Mouse (Mus musculus) megakaryocyte, embryonic 14.5 days (primary cell): ENCODE results near the gene Smg9. TPM values are rescaled to one million over a fixed set of nuclear protein-coding genes. Genes with fewer than 3 reads are reported as not detected.
A peak's percentile ranks its signal among the peaks of the same experiment; 100 is the strongest.

Source experiments
- H3K27me3 ChIP-seq: replicated peaks from 2 replicates; pipeline ENCODE3; 2012; ENCODE audit warnings: inconsistent platforms
- H3K36me3 ChIP-seq: replicated peaks from 2 replicates; pipeline ENCODE3; 2012; ENCODE audit warnings: low read length, inconsistent platforms, mixed read lengths
- H3K4me1 ChIP-seq: 2 replicates; pipeline ENCODE4 v1.6.1; 2012; ENCODE audit warnings: inconsistent platforms
- H3K4me3 ChIP-seq: replicated peaks from 2 replicates; pipeline ENCODE3; 2012; ENCODE audit warnings: moderate library complexity, mild to moderate bottlenecking, inconsistent platforms
- H3K9me3 ChIP-seq: 2 replicates; pipeline ENCODE4 v1.6.1; 2012; ENCODE audit warnings: inconsistent platforms
- FLI1 ChIP-seq: IDR thresholded peaks from 2 replicates; pipeline ENCODE4 v1.6.1; 2012; ENCODE audit warnings: low read length, inconsistent platforms, mixed read lengths
- GATA1 ChIP-seq: IDR thresholded peaks from 3 replicates; pipeline ENCODE4 v1.6.1; 2012; ENCODE audit warnings: mixed read lengths, low read length, inconsistent platforms, borderline replicate concordance
- polyA plus RNA-seq: library from polyadenylated mRNA; stranded (reverse); fragments of >175 nt; gene quantifications from 2 replicates; pipeline ENCODE4 v1.2.3, GENCODE M21; 2012; ENCODE audit warnings: low replicate concordance; ENCODE audit not compliant: insufficient read depth

The Smg9 gene
- polyA plus RNA-seq, 1 experiment = 58.9 TPM

GRCm38 (mm10) chr7:24435305-24435704 is 35.9 kb downstream of the Smg9 start:
- Histone ChIP-seq H3K4me1 (no peaks in the 10 kb centered on the region), H3K9me3 (peaks cover 14% of the 10 kb centered on the region)
- no peak for TF ChIP-seq GATA1
- TF ChIP-seq FLI1 = no peak

GRCm38 (mm10) chr7:24437981-24438380 is 38.6 kb downstream of the Smg9 start:
- H3K9me3 ChIP-seq = peaks cover 3% of the 10 kb centered on the region
- no peak overlapping the region for H3K4me3 ChIP-seq
- no peaks in the 10 kb centered on the region for H3K36me3 ChIP-seq
- TF ChIP-seq GATA1 = no peak
- TF ChIP-seq FLI1 = no peak
- H3K27me3 ChIP-seq = peaks cover 21% of the 10 kb centered on the region
- H3K4me1 ChIP-seq = no peaks in the 10 kb centered on the region

More at GRCm38 (mm10) chr7:24435305-24435704, 35.9 kb downstream of the Smg9 start:
- Histone ChIP-seq H3K4me3 (no peak overlapping the region), H3K27me3 (peaks cover 30% of the 10 kb centered on the region), H3K36me3 (no peaks in the 10 kb centered on the region)

GRCm38 (mm10) chr7:24439191-24439590 is 39.8 kb downstream of the Smg9 start:
- H3K4me1 ChIP-seq = no peaks in the 10 kb centered on the region
- no peak for TF ChIP-seq FLI1
- no peak for TF ChIP-seq GATA1

GRCm38 (mm10) chr7:24439891-24440290 is 40.5 kb downstream of the Smg9 start:
- no peak overlapping the region for H3K4me3 ChIP-seq
- TF ChIP-seq FLI1 = no peak
- no peak for TF ChIP-seq GATA1
- peaks cover 25% of the 10 kb centered on the region for H3K27me3 ChIP-seq
- no peaks in the 10 kb centered on the region for H3K9me3 ChIP-seq
- H3K4me1 ChIP-seq = no peaks in the 10 kb centered on the region
- no peaks in the 10 kb centered on the region for H3K36me3 ChIP-seq

More at GRCm38 (mm10) chr7:24439191-24439590, 39.8 kb downstream of the Smg9 start:
- Histone ChIP-seq H3K4me3 (no peak overlapping the region), H3K36me3 (no peaks in the 10 kb centered on the region), H3K9me3 (no peaks in the 10 kb centered on the region), H3K27me3 (peaks cover 25% of the 10 kb centered on the region)

- no peak for TF ChIP-seq FLI1
- TF ChIP-seq GATA1 = no peak
- peaks cover 4% of the 10 kb centered on the region; the same call in 1 of the 2 replicates for H3K4me1 ChIP-seq
- peak overlapping the region; percentile 33 for H3K4me3 ChIP-seq
Measured at GRCm38 (mm10) chr7:24441785-24442184, 42.4 kb downstream of the Smg9 start.

GRCm38 (mm10) chr7:24442313-24442712 is 42.9 kb downstream of the Smg9 start:
- no peaks in the 10 kb centered on the region for H3K36me3 ChIP-seq
- no peaks in the 10 kb centered on the region; the same call in 1 of the 2 replicates for H3K9me3 ChIP-seq
- TF ChIP-seq FLI1 (no peak), GATA1 (no peak)
- no peak overlapping the region for H3K4me3 ChIP-seq
- peaks cover 4% of the 10 kb centered on the region; the same call in 1 of the 2 replicates for H3K4me1 ChIP-seq
- peaks cover 36% of the 10 kb centered on the region for H3K27me3 ChIP-seq

More at GRCm38 (mm10) chr7:24441785-24442184, 42.4 kb downstream of the Smg9 start:
- no peaks in the 10 kb centered on the region for H3K36me3 ChIP-seq
- H3K27me3 ChIP-seq = peaks cover 33% of the 10 kb centered on the region
- H3K9me3 ChIP-seq = no peaks in the 10 kb centered on the region; the same call in 1 of the 2 replicates

GRCm38 (mm10) chr7:24445266-24445926 is 46.0 kb downstream of the Smg9 start:
- peaks cover 8% of the 10 kb centered on the region; the same call in 1 of the 2 replicates for H3K4me1 ChIP-seq
- TF ChIP-seq GATA1 = no peak
- TF ChIP-seq FLI1 = no peak
- H3K36me3 ChIP-seq = no peaks in the 10 kb centered on the region
- H3K4me3 ChIP-seq = peak overlapping the region; percentile 38
- H3K27me3 ChIP-seq = peaks cover 39% of the 10 kb centered on the region
- no peaks in the 10 kb centered on the region; the same call in 1 of the 2 replicates for H3K9me3 ChIP-seq

- Histone ChIP-seq H3K4me3 (no peak overlapping the region), H3K4me1 (peaks cover 8% of the 10 kb centered on the region; the same call in 1 of the 2 replicates), H3K36me3 (no peaks in the 10 kb centered on the region), H3K27me3 (peaks cover 50% of the 10 kb centered on the region), H3K9me3 (no peaks in the 10 kb centered on the region; the same call in 1 of the 2 replicates)
- no peak for TF ChIP-seq FLI1
- no peak for TF ChIP-seq GATA1
Measured at GRCm38 (mm10) chr7:24446697-24447340, 47.4 kb downstream of the Smg9 start.

GRCm38 (mm10) chr7:24448782-24449517 is 49.5 kb downstream of the Smg9 start:
- Histone ChIP-seq H3K4me3 (no peak overlapping the region), H3K27me3 (peaks cover 60% of the 10 kb centered on the region), H3K9me3 (no peaks in the 10 kb centered on the region; the same call in 1 of the 2 replicates), H3K36me3 (no peaks in the 10 kb centered on the region), H3K4me1 (peaks cover 8% of the 10 kb centered on the region; the same call in 1 of the 2 replicates)
- no peak for TF ChIP-seq GATA1
- TF ChIP-seq FLI1 = no peak
